Mouse (Mus musculus) cortical plate, adult 2 months (tissue): Measurements from ENCODE around the gene Qsox1.

ENCODE experiments used
- CTCF ChIP-seq: fragments of 200-500 bp; IDR thresholded peaks from 2 replicates; pipeline ENCODE4 v1.5.1; 2011; ENCODE audit warnings: mild to moderate bottlenecking, control low read depth, low read length; ENCODE audit not compliant: insufficient read depth; ENCODE audit errors: extremely low read depth
- POLR2A ChIP-seq: fragments of 200-500 bp; IDR thresholded peaks from 2 replicates; pipeline ENCODE4 v1.6.1; 2011; ENCODE audit warnings: mild to moderate bottlenecking, low read length, control low read depth; ENCODE audit not compliant: insufficient read depth; ENCODE audit errors: extremely low read depth

GRCm38 (mm10) chr1:155790111-155790974 lies 22.3 kb downstream of the Qsox1 start:
- TF ChIP-seq CTCF (no peak), POLR2A (no peak)
